Mouse (Mus musculus) hindbrain, embryonic 11.5 days (tissue): Measurements from ENCODE around the gene Mmd2. TPM values are rescaled to one million over a fixed set of nuclear protein-coding genes. Genes with fewer than 3 reads are reported as not detected.

ENCODE experiments used
- ATAC-seq: fragments of 200-750 bp; cut with Nextera tagmentation; 2 replicates; pipeline ENCODE4 v1.8.0; 2017; ENCODE audit warnings: mild to moderate bottlenecking, moderate TSS enrichment, moderate library complexity; ENCODE audit not compliant: low FRiP score
- DNase-seq: peaks from one replicate; pipeline ENCODE4 v3.0.0-alpha.2; 2015; ENCODE audit warnings: low spot score
- H3K27ac ChIP-seq: fragments of 300-500 bp; sonication (generic); 2 replicates; pipeline ENCODE4 v1.5.1; 2014; ENCODE audit warnings: mild to moderate bottlenecking, low read depth, low read length
- H3K27me3 ChIP-seq: fragments of 300-500 bp; sonication (generic); 2 replicates; pipeline ENCODE4 v1.6.1; 2014; ENCODE audit warnings: mild to moderate bottlenecking, low read length, moderate library complexity, mixed read lengths; ENCODE audit not compliant: control insufficient read depth, insufficient read depth
- H3K36me3 ChIP-seq: fragments of 300-500 bp; sonication (generic); 2 replicates; pipeline ENCODE4 v1.6.1; 2014; ENCODE audit warnings: mild to moderate bottlenecking, low read length, moderate library complexity, mixed read lengths; ENCODE audit not compliant: control insufficient read depth, insufficient read depth
- H3K4me1 ChIP-seq: fragments of 300-500 bp; sonication (generic); replicated peaks from 2 replicates; pipeline ENCODE4 v1.6.1; 2014; ENCODE audit warnings: low read length, mixed read lengths; ENCODE audit not compliant: control insufficient read depth, insufficient read depth
- H3K4me2 ChIP-seq: fragments of 300-500 bp; sonication (generic); replicated peaks from 2 replicates; pipeline ENCODE4 v1.6.1; 2014; ENCODE audit warnings: mild to moderate bottlenecking, low read depth, low read length
- H3K4me3 ChIP-seq: fragments of 300-500 bp; sonication (generic); 2 replicates; pipeline ENCODE4 v1.5.1; 2014; ENCODE audit warnings: low read depth, low read length
- H3K9ac ChIP-seq: fragments of 300-500 bp; sonication (generic); 2 replicates; pipeline ENCODE4 v1.6.1; 2014; ENCODE audit warnings: low read depth, low read length
- H3K9me3 ChIP-seq: fragments of 300-500 bp; sonication (generic); 2 replicates; pipeline ENCODE4 v1.6.1; 2016; ENCODE audit warnings: low read length; ENCODE audit not compliant: control insufficient read depth
- WGBS: fragments of 180-500 bp; shearing (Covaris S2); extraction: QIAGEN DNeasy Blood & Tissue Kit; methylation state at CpG from one replicate; pipeline ENCODE4 v1.1.7; 2014; 5-methylcytosine and 5-hydroxymethylcytosine counted together
- polyA plus RNA-seq: library from polyadenylated mRNA; unstranded; fragments of >200 nt; fragmentation: Nextera tagmentation; extraction: Ambion mirVana; gene quantifications from 2 replicates; pipeline ENCODE4 v1.2.1, GENCODE M21; 2014

Gene Mmd2
- polyA plus RNA-seq: 5.0 TPM in 2 replicates

GRCm38 (mm10) chr5:142608259-142608988 lies at the start of gene Mmd2:
Gene Mmd2 (minus strand): TSS chr5:142608800.
- H3K9me3 ChIP-seq: no peaks in the 10 kb centered on the region
- peak; percentile 40; the same call in 1 of the 2 replicates for ATAC-seq
- no peak within 1 kb of the TSS for H3K27ac ChIP-seq
- no peaks in the 10 kb centered on the region for H3K36me3 ChIP-seq
- H3K27me3 ChIP-seq: peaks cover 3% of the 10 kb centered on the region; the same call in 1 of the 2 replicates
- H3K4me1 ChIP-seq: peaks cover 4% of the 10 kb centered on the region; the same call in 1 of the 2 replicates
- WGBS: 5% methylated on average over 36 of the region's 42 CpGs
- peak within 1 kb of the TSS; percentile 78 for H3K4me2 ChIP-seq
- peak within 1 kb of the TSS; percentile 36 for H3K4me3 ChIP-seq
- peak; percentile 42 for DNase-seq
- H3K9ac ChIP-seq: peak within 1 kb of the TSS; percentile 50; the same call in 1 of the 2 replicates

- Histone ChIP-seq H3K9ac (no peak overlapping the region), H3K9me3 (no peaks in the 10 kb centered on the region), H3K4me1 (no peaks in the 10 kb centered on the region; the same call in 1 of the 2 replicates), H3K27me3 (no peaks in the 10 kb centered on the region), H3K4me2 (no peak overlapping the region), H3K36me3 (0 out of 2 replicates have a peak, but pooled peaks cover 4% of the 10 kb centered on the region), H3K27ac (no peak overlapping the region), H3K4me3 (no peak overlapping the region)
- no peak for ATAC-seq
- 79% methylated on average over 4 of the region's 4 CpGs for WGBS
- no peak for DNase-seq
Measured at GRCm38 (mm10) chr5:142652266-142652665, 43.7 kb upstream of the Mmd2 start.

GRCm38 (mm10) chr5:142650794-142651497 lies 42.3 kb upstream of the Mmd2 start:
- H3K27me3 ChIP-seq: no peaks in the 10 kb centered on the region
- H3K4me1 ChIP-seq: no peaks in the 10 kb centered on the region; the same call in 1 of the 2 replicates
- H3K9ac ChIP-seq: no peak overlapping the region
- DNase-seq (no peak), ATAC-seq (no peak)
- WGBS: 85% methylated on average over 6 of the region's 6 CpGs
- H3K4me3 ChIP-seq: no peak overlapping the region
- 0 out of 2 replicates have a peak, but pooled peaks cover under 1% of the 10 kb centered on the region for H3K36me3 ChIP-seq
- no peak overlapping the region for H3K4me2 ChIP-seq
- no peaks in the 10 kb centered on the region for H3K9me3 ChIP-seq
- no peak overlapping the region for H3K27ac ChIP-seq

DNA sequence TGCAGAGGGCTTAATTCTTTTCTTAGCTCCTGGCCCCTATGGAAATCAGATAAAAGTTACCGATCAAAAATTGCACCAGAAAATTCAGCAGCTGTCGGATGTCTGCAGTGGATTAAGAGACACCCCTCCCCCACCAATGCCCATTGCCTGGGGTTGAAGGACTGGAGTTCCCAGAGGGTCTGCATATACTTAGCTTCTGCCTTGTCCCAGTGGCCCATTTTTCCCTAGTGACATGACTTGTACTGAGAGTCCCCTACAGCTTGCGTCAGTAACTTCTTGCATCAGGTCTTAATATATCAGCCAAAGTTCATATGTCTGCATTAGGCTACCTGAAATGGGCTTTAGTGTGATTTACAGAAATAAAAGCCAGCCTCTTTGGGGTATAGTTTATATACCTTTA lies 41.8 kb upstream of the Mmd2 start:
- H3K36me3 ChIP-seq: no peaks in the 10 kb centered on the region
- H3K4me1 ChIP-seq: no peaks in the 10 kb centered on the region; the same call in 1 of the 2 replicates
- no peak overlapping the region for H3K9ac ChIP-seq
- H3K27me3 ChIP-seq: no peaks in the 10 kb centered on the region
- ATAC-seq (no peak), DNase-seq (peak; percentile 15)
- H3K4me2 ChIP-seq: no peak overlapping the region
- H3K4me3 ChIP-seq: no peak overlapping the region
- H3K27ac ChIP-seq: no peak overlapping the region
- 57% methylated on average over 3 of the region's 3 CpGs for WGBS
- no peaks in the 10 kb centered on the region for H3K9me3 ChIP-seq

GRCm38 (mm10) chr5:142649460-142650050 lies 41.0 kb upstream of the Mmd2 start:
- no peaks in the 10 kb centered on the region for H3K36me3 ChIP-seq
- no peaks in the 10 kb centered on the region for H3K9me3 ChIP-seq
- H3K4me3 ChIP-seq: no peak overlapping the region
- ATAC-seq (no peak), DNase-seq (no peak)
- no peak overlapping the region for H3K27ac ChIP-seq
- 90% methylated on average over 4 of the region's 4 CpGs for WGBS
- H3K27me3 ChIP-seq: no peaks in the 10 kb centered on the region
- H3K4me2 ChIP-seq: no peak overlapping the region
- no peak overlapping the region for H3K9ac ChIP-seq
- H3K4me1 ChIP-seq: no peaks in the 10 kb centered on the region; the same call in 1 of the 2 replicates

GRCm38 (mm10) chr5:142648162-142648561 lies 39.6 kb upstream of the Mmd2 start:
- no peak overlapping the region for H3K4me3 ChIP-seq
- no peaks in the 10 kb centered on the region for H3K9me3 ChIP-seq
- DNase-seq (no peak), ATAC-seq (no peak)
- no peak overlapping the region for H3K27ac ChIP-seq
- H3K9ac ChIP-seq: no peak overlapping the region
- no peaks in the 10 kb centered on the region for H3K36me3 ChIP-seq
- 86% methylated on average over 7 of the region's 7 CpGs for WGBS
- no peaks in the 10 kb centered on the region; the same call in 1 of the 2 replicates for H3K4me1 ChIP-seq
- no peak overlapping the region for H3K4me2 ChIP-seq
- H3K27me3 ChIP-seq: no peaks in the 10 kb centered on the region

DNA sequence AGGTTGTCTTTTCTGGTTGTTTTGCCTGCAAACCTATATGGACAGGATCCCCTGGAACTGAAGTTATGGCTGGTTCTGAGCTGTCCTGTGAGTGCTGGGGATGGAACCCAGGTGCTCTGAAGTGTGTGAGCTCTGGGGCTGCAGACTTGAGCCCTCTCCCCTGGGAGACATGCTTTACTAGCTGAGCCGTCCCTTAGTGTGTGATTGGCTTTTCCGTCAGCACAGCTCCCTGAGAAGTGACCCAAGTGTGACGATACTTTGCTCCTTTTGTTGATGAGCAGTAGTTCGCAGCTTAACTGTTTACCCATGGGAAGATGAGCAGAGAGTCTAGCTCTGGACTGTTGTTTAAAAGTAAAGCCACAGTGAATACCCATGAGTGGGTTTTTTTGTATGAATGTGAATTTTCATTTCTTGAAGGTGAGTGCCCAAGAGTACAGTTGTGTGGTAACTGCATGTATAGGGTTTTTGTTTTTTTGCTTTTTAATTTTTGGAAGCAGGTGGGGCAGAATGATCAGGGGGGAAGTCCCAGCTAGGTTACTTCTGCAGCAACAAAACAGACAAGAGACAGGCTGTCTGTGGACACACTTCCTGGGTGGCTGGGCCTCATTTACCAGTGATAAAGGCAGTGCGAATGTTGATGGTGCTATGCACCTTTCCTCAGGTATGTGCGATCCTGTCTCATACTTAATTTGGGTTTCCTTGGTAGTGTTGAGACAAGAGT lies 32.9 kb upstream of the Mmd2 start:
- Histone ChIP-seq H3K9me3 (no peaks in the 10 kb centered on the region), H3K36me3 (no peaks in the 10 kb centered on the region; the same call in 1 of the 2 replicates), H3K27ac (no peak overlapping the region), H3K4me3 (no peak overlapping the region), H3K4me1 (no peaks in the 10 kb centered on the region), H3K27me3 (no peaks in the 10 kb centered on the region), H3K9ac (no peak overlapping the region), H3K4me2 (no peak overlapping the region)
- ATAC-seq (no peak), DNase-seq (no peak)
- 80% methylated on average over 6 of the region's 6 CpGs for WGBS

DNA sequence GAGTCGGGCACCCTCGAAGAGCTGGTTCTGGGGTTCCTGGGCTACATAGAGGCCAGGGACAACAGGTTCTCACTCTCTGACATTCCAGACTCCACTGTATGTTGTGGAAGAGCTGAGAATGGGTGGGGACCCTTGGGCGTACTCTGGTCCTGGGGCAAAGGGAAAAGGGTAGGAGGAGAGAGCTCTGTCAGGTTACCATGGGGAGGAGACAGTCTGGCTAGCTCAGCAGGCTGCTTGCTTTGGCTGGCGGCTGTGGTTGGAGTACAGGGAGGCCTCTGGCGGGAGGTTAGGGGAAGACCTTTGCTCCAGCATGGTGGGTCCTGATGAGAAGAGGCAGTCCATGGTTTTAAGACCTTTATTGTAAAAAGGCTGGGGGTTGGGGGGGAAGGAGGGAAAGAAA lies 31.5 kb upstream of the Mmd2 start:
- Histone ChIP-seq H3K4me2 (no peak overlapping the region), H3K27me3 (no peaks in the 10 kb centered on the region), H3K9me3 (no peaks in the 10 kb centered on the region), H3K4me3 (no peak overlapping the region), H3K4me1 (no peaks in the 10 kb centered on the region), H3K9ac (no peak overlapping the region), H3K27ac (no peak overlapping the region), H3K36me3 (no peaks in the 10 kb centered on the region; the same call in 1 of the 2 replicates)
- ATAC-seq (no peak), DNase-seq (no peak)
- WGBS: 81% methylated on average over 5 of the region's 5 CpGs
